ENCODE assay signal across 8 mouse cellular contexts in the genomic region with DNA sequence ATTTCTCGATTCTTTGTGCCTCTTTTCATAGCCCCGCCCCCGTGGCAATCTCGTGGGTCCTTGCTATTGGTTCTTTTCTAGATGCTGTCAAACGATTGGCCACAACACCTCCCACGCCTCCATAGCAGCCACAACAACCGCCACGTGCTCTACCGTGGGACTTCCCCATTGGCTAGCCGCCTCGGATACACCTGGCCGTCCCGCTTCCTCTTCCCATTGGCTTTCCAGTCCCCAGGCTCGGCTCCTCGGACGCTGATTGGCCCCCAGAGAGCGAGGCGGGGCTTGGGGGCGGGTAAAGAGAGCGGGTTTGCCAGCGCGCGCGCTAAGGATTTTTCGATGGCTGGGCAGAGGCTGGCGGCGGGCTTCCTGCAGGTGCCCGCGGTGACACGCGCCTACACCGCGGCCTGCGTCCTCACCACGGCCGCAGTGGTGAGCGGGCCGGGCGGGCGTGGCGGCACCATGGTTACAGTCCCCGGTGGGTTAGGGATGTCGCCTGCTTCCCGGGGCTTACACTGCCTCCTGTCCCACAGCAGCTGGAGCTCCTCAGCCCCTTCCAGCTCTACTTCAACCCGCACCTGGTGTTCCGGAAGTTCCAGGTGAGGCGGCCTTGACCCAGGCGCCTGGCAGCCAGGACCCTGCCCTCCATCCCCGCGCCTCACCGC. TPM values are rescaled to one million over a fixed set of nuclear protein-coding genes. Genes with fewer than 3 reads are reported as not detected.
DNase-seq lines count a peak whose midpoint lies in the region; ATAC-seq and TF ChIP-seq lines count a peak whose summit lies in the region.

Gene Derl3 (plus strand): TSS at position 325 of the 662 bp plus-strand sequence.

- H3K9me3 ChIP-seq in hindbrain, embryonic 13.5 days: no peaks in the 10 kb centered on the region

- POLR2A ChIA-PET in Patski (lab: Charles Lee): no interaction called here

- DNase-seq in Patski (ENCODE audit: low read depth, low spot score): no peak
- DNase-seq in cerebellum, postnatal 14 days: peak; percentile 96 to 97
- peak; percentile 81 to 92 for DNase-seq in frontal cortex, postnatal 25 days (ENCODE audit: low spot score in 2 of 2)
- peak; percentile 91 to 97 for DNase-seq in layer of hippocampus, postnatal 14 days (ENCODE audit: low spot score in 2 of 2)
- peak; percentile 95 for DNase-seq in lung, postnatal 10 days
- DNase-seq in ovary, postnatal 36 days (ENCODE audit: low spot score): peak; percentile 91
- peak; percentile 95 for DNase-seq in thymus, postnatal 14 days

- in situ Hi-C loops in Patski (cut with MboI; ENCODE audit: low pct_unique_long_range_greater_than_20kb): no loop called here

- peaks cover 47% of the 10 kb centered on the region for H3K36me3 ChIP-seq in hindbrain, embryonic 13.5 days

- peak within 1 kb of the TSS; percentile 88 for H3K4me2 ChIP-seq in hindbrain, embryonic 13.5 days

- WGBS in hindbrain, embryonic 13.5 days: under 1% methylated on average over 50 of the region's 51 CpGs

- H3K4me1 ChIP-seq in hindbrain, embryonic 13.5 days (replicated peaks): peaks cover 14% of the 10 kb centered on the region

- ATAC-seq in Patski: peak; percentile 74
- ATAC-seq in hindbrain, embryonic 13.5 days (ENCODE audit: low FRiP score): peak; percentile 99

- no peak for TF ChIP-seq CTCF in Patski (IDR thresholded peaks at IDR 0.05)

- peak within 1 kb of the TSS; percentile 70 for H3K27ac ChIP-seq in hindbrain, embryonic 13.5 days

- CTCF ChIA-PET in Patski (lab: Charles Lee): interaction anchor here (1.1 kb wide), 1 partner anchor 34 kb away, joined by 3 read pairs; no protein-coding TSS in a partner anchor

- peak within 1 kb of the TSS; percentile 68 for H3K9ac ChIP-seq in hindbrain, embryonic 13.5 days

- H3K27me3 ChIP-seq in Patski: no peaks in the 10 kb centered on the region
- no peaks in the 10 kb centered on the region for H3K27me3 ChIP-seq in hindbrain, embryonic 13.5 days

- peak within 1 kb of the TSS; percentile 45 for H3K4me3 ChIP-seq in hindbrain, embryonic 13.5 days

RNA-seq across cellular contexts. Expression of gene Derl3, which starts in this region (rescaled TPM):
- 1.1 TPM for polyA plus RNA-seq in Patski (2021)
- polyA plus RNA-seq in hindbrain, embryonic 13.5 days (2015; fragmentation: Nextera tagmentation; extraction: Ambion mirVana): 1.7 and 1.8 TPM in 2 replicates
- 1 to 10 TPM; 2.0 to 2.1 TPM for total RNA-seq in layer of hippocampus, postnatal 14 days (2021)
